Mouse (Mus musculus) limb, embryonic 15.5 days (tissue): ENCODE results near the gene Cpox. TPM values are rescaled to one million over a fixed set of nuclear protein-coding genes. Genes with fewer than 3 reads are reported as not detected.

Experiments used
- ATAC-seq: fragments of 200-750 bp; cut with Nextera tagmentation; 2 replicates; pipeline ENCODE4 v1.8.0; 2017; ENCODE audit warnings: low read depth, moderate TSS enrichment; ENCODE audit not compliant: insufficient number of reproducible peaks, low FRiP score, low TSS enrichment
- H3K27ac ChIP-seq: fragments of 300-500 bp; sonication (generic); 2 replicates; pipeline ENCODE4 v1.5.1; 2015; ENCODE audit warnings: moderate library complexity, mild to moderate bottlenecking, inconsistent platforms
- H3K27me3 ChIP-seq: fragments of 300-500 bp; sonication (generic); 2 replicates; pipeline ENCODE4 v1.6.1; 2015; ENCODE audit warnings: inconsistent platforms
- H3K36me3 ChIP-seq: fragments of 300-500 bp; sonication (generic); 2 replicates; pipeline ENCODE4 v1.6.1; 2015; ENCODE audit warnings: inconsistent platforms
- H3K4me1 ChIP-seq: fragments of 300-500 bp; sonication (generic); 2 replicates; pipeline ENCODE4 v1.6.1; 2015; ENCODE audit warnings: inconsistent platforms
- H3K4me2 ChIP-seq: fragments of 300-500 bp; sonication (generic); 2 replicates; pipeline ENCODE4 v1.6.1; 2015; ENCODE audit warnings: mild to moderate bottlenecking, inconsistent platforms
- H3K4me3 ChIP-seq: fragments of 300-500 bp; sonication (generic); 2 replicates; pipeline ENCODE4 v1.5.1; 2015; ENCODE audit warnings: mild to moderate bottlenecking, inconsistent platforms
- H3K9ac ChIP-seq: fragments of 300-500 bp; sonication (generic); 2 replicates; pipeline ENCODE4 v1.6.1; 2015; ENCODE audit warnings: inconsistent platforms
- H3K9me3 ChIP-seq: fragments of 300-500 bp; sonication (generic); 2 replicates; pipeline ENCODE4 v1.6.1; 2016; ENCODE audit warnings: inconsistent platforms
- WGBS: fragments of 180-500 bp; shearing (Covaris S2); methylation state at CpG from one replicate; pipeline ENCODE4 v1.1.7; 2015; 5-methylcytosine and 5-hydroxymethylcytosine counted together
- polyA plus RNA-seq: library from polyadenylated mRNA; unstranded; fragments of >200 nt; fragmentation: Nextera tagmentation; extraction: Ambion mirVana; gene quantifications from 2 replicates; pipeline ENCODE4 v1.2.1, GENCODE M21; 2015

Cpox gene
- polyA plus RNA-seq, 1 experiment from 2014 or later: 30.0 TPM

DNA sequence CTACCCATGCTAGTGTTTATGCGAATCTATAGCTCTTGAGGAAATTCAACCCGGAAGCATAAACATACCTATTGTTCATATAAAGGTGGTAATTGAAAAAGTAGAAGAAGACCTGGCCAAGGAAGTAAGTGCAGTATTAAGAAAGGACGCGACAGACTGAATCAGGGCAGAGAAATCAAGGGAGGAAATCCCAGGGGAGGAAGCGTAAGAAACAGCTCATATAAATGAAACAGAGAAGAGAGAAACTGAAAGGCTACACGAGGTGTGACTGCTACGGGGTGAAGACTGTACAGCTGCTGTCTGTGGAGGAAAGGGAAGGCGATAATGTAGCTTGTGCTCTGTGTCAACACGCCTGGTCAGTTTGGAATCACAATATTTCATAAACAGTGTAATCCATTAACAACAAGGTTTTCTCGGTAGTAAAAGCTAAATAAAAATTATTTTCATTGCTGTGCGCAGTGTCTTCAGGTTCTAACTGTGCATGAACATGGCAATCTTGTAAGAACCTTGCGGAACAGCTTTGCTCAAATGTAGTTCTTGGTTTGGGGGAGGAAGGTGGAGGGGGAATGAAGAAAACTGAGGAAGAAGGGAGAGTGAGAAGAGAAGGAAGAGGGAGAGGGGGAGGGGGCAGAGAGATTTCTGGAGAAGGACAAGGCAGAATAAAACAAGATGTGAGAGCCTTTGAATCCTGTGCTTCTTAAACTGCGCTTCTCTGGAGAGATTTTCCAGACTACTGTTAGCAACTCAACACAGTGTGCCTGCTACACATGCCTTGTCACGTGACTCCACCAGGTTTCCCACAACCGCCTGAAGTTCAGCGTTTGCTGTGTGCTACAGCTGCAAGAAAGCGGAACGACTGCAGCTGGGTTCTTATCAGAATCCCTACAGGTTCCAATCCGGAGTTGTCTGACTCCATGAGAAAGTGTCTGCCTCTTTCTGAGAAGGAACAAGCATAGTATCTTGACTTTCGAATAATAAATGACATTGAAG, 15.8 kb downstream of the Cpox start:
- WGBS: 66% methylated on average over 20 of the region's 20 CpGs
- H3K4me3 ChIP-seq: no peak overlapping the region
- H3K9me3 ChIP-seq: no peaks in the 10 kb centered on the region
- H3K9ac ChIP-seq: no peak overlapping the region
- H3K4me1 ChIP-seq: no peaks in the 10 kb centered on the region
- H3K36me3 ChIP-seq: peaks cover 9% of the 10 kb centered on the region; the same call in 1 of the 2 replicates
- H3K27ac ChIP-seq: no peak overlapping the region
- H3K27me3 ChIP-seq: no peaks in the 10 kb centered on the region
- no peak for ATAC-seq
- H3K4me2 ChIP-seq: no peak overlapping the region

DNA sequence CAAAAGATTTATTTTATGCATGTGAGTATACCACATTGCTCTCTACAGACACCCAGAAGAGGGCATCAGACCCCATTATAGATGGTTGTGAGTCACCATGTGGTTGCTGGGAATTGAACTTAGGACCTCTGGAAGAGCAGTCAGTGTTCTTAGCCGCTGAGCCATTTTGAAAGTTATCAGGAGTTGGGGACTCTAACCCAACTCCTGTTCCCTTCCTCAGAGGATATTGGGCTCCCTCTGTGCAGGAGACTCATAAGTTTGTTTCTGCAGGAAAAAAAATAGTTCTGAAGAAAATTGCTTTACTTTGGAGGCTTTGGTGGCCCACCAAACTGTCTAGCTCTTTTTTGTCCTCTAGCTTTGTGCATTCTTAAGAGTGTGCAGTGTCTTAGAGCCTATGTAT, 18.4 kb downstream of the Cpox start:
- 97% methylated on average over 1 of the region's 1 CpGs for WGBS
- no peak overlapping the region for H3K4me3 ChIP-seq
- no peaks in the 10 kb centered on the region for H3K36me3 ChIP-seq
- H3K4me2 ChIP-seq: no peak overlapping the region
- H3K27me3 ChIP-seq: no peaks in the 10 kb centered on the region
- ATAC-seq: no peak
- H3K9me3 ChIP-seq: no peaks in the 10 kb centered on the region
- no peaks in the 10 kb centered on the region for H3K4me1 ChIP-seq
- no peak overlapping the region for H3K27ac ChIP-seq
- H3K9ac ChIP-seq: no peak overlapping the region

DNA sequence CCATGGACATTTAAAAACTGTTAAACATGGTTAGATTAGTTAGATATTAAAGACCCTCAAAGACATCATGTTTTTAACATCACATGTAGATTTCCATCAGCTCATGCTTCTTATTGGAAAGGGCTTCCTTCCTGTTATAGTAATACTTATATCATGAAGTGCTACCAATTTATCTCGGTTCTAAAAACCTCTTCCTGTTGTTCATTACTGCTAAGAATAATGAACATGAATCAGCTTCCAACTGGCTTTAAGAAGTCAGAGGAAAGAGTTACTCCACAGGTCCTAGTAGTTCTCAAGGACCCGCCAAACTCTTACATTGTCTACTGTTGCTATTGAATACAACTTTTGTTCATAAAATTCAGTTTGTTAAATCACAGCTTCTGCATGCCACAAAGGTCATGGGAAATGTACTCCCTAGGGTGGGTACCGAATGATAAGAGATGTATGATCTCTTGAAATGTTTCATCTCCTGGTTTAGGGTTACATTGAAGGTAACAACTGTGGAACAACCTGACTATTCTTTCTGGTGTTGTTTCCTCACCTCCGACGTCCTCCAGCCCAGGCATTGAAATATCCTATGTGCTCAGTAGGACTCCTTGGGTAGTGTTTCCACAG, 19.6 kb downstream of the Cpox start:
- Histone ChIP-seq H3K4me2 (no peak overlapping the region), H3K4me3 (no peak overlapping the region), H3K36me3 (no peaks in the 10 kb centered on the region), H3K27me3 (no peaks in the 10 kb centered on the region), H3K4me1 (no peaks in the 10 kb centered on the region), H3K27ac (no peak overlapping the region), H3K9me3 (no peaks in the 10 kb centered on the region), H3K9ac (no peak overlapping the region)
- no peak for ATAC-seq
- WGBS: 82% methylated on average over 5 of the region's 5 CpGs

DNA sequence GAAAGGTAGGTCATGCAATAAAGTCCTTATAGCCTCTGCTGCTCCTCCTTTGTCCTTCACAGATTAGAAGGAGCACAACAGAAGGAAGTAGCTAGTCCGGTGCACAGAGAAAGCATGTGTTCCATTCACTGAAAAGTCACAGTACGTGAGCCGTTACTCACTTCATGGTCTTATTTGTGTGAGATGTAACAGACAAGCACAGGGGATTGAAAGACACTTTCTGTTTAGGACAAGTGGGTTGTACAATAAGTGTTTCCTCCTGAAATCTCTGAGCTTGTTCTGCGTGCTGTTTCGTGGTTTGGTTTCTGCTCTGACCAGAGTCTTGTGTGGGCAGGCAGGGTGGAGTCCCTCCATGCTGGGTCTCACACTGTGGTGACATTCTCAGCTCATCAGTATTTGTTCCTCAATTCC, 20.2 kb downstream of the Cpox start:
- WGBS: 83% methylated on average over 5 of the region's 5 CpGs
- no peaks in the 10 kb centered on the region for H3K4me1 ChIP-seq
- H3K36me3 ChIP-seq: no peaks in the 10 kb centered on the region
- H3K27me3 ChIP-seq: no peaks in the 10 kb centered on the region
- no peak for ATAC-seq
- no peak overlapping the region for H3K27ac ChIP-seq
- H3K4me2 ChIP-seq: no peak overlapping the region
- no peaks in the 10 kb centered on the region for H3K9me3 ChIP-seq
- no peak overlapping the region for H3K9ac ChIP-seq
- no peak overlapping the region for H3K4me3 ChIP-seq

DNA sequence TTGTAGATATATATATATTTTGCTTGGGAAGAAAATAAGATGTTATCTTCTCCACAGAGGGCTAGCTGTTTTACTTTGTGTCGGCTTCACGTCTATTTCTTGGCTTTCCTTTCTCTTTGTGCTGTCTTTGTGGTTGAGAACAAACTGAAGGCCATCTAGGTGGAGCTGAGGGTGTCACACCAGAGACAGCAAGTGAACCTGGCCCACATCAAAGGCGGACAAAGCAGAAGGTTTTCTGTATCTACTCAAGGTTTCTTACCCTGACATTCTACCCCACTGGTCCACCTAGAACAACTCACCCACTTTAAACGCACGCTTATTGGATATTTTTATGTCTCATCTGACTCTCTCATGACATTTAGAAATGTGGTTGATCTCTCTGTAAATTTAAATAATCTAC, 24.0 kb downstream of the Cpox start:
- no peaks in the 10 kb centered on the region for H3K9me3 ChIP-seq
- H3K4me1 ChIP-seq: no peaks in the 10 kb centered on the region
- no peak overlapping the region for H3K9ac ChIP-seq
- 91% methylated on average over 5 of the region's 5 CpGs for WGBS
- no peak overlapping the region for H3K4me3 ChIP-seq
- no peaks in the 10 kb centered on the region for H3K36me3 ChIP-seq
- no peaks in the 10 kb centered on the region for H3K27me3 ChIP-seq
- no peak overlapping the region for H3K4me2 ChIP-seq
- no peak overlapping the region for H3K27ac ChIP-seq
- ATAC-seq: no peak

DNA sequence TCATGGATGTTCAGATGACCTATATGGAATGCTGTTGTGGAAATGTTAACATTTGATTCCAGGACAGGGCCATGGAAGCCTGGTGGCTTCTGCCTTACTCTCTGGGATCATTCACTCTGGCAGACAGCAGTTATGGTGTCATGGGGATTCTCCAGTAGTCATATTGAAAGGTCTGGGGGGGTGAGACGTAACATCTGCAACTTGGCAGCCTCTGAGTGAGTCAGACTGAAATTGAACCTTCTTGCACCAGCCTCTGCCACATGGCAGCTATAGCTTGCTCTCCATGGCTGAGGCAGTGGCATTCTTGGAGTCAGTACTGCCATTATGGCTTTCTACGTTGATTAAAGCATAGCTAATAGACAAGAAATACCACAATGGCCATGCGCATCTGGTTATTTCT, 26.7 kb downstream of the Cpox start:
- no peak for ATAC-seq

DNA sequence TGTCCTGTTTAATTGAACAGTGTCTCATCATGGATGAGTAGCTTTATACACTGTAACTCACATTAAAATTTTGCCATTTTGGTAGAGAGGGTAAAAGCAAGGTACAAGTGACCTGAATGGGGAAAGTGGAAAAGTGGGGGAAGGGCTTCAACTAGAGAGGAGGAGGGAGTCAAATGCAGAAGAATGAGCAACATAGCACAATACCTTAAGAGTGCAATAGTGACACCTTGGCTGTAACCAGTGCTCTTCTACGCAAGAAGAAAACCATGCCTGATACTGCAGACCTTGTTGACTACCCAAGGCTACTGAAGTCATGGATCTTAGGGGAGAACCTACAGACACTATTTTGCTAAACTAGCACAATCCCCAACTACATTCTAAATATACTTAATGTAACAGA, 27.2 kb downstream of the Cpox start:
- no peak overlapping the region for H3K4me2 ChIP-seq
- H3K27ac ChIP-seq: no peak overlapping the region
- H3K36me3 ChIP-seq: no peaks in the 10 kb centered on the region
- no peaks in the 10 kb centered on the region for H3K4me1 ChIP-seq
- ATAC-seq: no peak
- 97% methylated on average over 1 of the region's 1 CpGs for WGBS
- H3K9me3 ChIP-seq: no peaks in the 10 kb centered on the region
- H3K27me3 ChIP-seq: no peaks in the 10 kb centered on the region
- no peak overlapping the region for H3K9ac ChIP-seq
- no peak overlapping the region for H3K4me3 ChIP-seq

More for the DNA sequence above, 26.7 kb downstream of the Cpox start:
- Histone ChIP-seq H3K36me3 (no peaks in the 10 kb centered on the region), H3K27me3 (no peaks in the 10 kb centered on the region), H3K27ac (no peak overlapping the region), H3K4me2 (no peak overlapping the region), H3K4me1 (no peaks in the 10 kb centered on the region), H3K4me3 (no peak overlapping the region), H3K9me3 (no peaks in the 10 kb centered on the region), H3K9ac (no peak overlapping the region)
- WGBS: 79% methylated on average over 3 of the region's 3 CpGs

DNA sequence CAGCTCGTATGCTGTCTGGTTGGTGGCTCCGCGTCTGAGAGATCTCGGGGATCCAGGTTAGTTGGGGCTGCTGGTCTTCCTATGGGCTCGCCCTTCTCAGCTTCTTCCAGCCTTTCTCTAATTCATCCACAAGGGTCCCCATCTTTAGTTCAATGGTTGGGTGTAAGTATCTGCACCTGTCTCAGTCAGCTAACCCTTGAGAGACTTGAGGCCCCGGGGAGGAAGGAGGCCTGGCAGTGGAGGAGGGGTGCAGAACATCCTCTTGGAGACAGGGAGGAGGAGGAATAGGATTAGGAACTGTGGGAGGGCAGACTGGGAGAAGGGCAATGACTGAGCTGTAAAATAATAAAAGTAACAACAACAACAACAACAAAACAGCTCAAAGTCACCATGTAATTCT, 30.1 kb downstream of the Cpox start:
- H3K36me3 ChIP-seq: no peaks in the 10 kb centered on the region
- 73% methylated on average over 6 of the region's 6 CpGs for WGBS
- H3K4me1 ChIP-seq: no peaks in the 10 kb centered on the region
- no peak for ATAC-seq
- no peak overlapping the region for H3K4me2 ChIP-seq
- no peak overlapping the region for H3K27ac ChIP-seq
- H3K9me3 ChIP-seq: no peaks in the 10 kb centered on the region
- H3K9ac ChIP-seq: no peak overlapping the region
- no peak overlapping the region for H3K4me3 ChIP-seq
- no peaks in the 10 kb centered on the region for H3K27me3 ChIP-seq

DNA sequence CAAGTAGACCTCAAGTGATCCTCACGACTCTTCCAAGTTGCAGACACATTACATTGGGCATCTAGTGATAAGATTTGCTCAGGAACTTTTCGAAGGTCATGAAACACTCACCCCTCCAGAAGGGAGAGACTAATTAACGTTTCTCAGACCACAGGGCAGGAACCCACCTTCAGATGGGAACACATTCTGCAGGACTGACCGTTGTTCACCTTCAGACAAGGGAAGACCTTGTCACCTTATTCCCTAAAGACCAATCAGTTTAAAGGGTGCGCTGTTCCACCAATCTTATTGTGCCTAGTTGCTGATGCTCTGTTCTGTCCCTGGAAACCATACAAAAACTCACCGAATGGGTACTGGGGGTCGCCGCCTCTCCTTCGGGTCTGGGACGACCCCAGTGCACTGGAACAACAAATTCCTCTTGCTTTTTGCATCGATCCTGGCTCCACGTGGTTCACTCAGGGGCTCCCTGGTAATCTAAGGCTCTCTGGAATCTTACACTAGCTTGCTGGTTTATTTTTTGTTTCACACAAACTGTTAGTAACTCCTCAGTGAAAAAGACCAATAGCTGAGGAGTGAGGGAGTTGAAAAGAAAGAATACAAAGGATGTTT, 30.8 kb downstream of the Cpox start:
- no peak overlapping the region for H3K4me2 ChIP-seq
- ATAC-seq: no peak
- H3K27me3 ChIP-seq: no peaks in the 10 kb centered on the region
- H3K9ac ChIP-seq: no peak overlapping the region
- no peaks in the 10 kb centered on the region for H3K9me3 ChIP-seq
- H3K27ac ChIP-seq: no peak overlapping the region
- 83% methylated on average over 12 of the region's 12 CpGs for WGBS
- no peak overlapping the region for H3K4me3 ChIP-seq
- no peaks in the 10 kb centered on the region for H3K36me3 ChIP-seq
- H3K4me1 ChIP-seq: no peaks in the 10 kb centered on the region

DNA sequence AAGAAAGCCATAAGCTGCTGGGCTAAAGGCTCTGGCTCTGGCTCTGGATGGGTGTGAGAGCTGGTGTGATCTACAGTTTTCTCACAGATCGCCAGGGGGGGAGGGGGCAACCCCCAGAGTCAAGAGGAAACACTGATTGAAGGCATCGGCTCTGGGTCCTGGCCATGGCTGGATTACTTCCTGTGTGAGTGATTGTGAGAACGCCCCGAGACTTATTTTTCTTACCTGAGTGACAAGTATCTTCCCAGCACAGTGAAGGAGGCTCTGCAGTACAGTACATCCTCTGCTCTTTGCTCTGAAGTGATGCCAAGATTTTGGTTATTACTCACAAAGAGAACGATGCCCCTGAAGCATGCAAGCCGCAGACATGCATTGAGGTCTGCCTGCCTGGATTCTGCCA, 31.7 kb downstream of the Cpox start:
- Histone ChIP-seq H3K4me1 (no peaks in the 10 kb centered on the region), H3K4me2 (no peak overlapping the region), H3K9me3 (no peaks in the 10 kb centered on the region), H3K9ac (no peak overlapping the region), H3K4me3 (no peak overlapping the region), H3K27me3 (no peaks in the 10 kb centered on the region), H3K27ac (no peak overlapping the region), H3K36me3 (no peaks in the 10 kb centered on the region)
- 40% methylated on average over 6 of the region's 6 CpGs for WGBS
- no peak for ATAC-seq

DNA sequence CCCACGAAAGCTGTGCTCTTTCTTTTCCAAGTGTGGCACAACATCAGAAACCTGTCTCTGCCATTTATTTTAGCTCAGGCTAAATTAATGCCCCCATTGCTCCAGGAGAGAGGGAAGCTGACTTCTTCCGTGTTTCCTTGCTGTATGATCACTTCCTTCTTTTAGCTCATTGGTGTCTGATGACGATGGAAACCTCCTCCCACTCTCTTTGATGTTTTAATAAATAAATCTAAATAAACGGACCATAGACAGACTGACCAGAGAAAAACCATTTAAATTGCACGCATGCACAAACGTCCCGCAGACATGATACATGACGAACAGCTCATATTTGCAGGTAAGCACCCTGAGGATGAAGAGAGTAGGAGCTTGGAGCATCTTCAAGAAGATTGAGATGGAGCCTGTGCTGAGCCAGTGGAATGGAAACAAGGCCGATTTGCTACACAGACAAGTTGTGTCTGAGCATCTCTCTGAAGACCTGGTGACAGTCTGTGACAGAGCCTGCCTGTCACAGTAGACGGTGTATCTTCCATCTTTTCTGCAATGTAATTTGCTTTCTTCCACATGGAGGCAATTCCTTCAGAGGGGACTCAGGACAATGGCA, 32.3 kb downstream of the Cpox start:
- no peak overlapping the region for H3K9ac ChIP-seq
- 71% methylated on average over 10 of the region's 10 CpGs for WGBS
- H3K27ac ChIP-seq: no peak overlapping the region
- no peaks in the 10 kb centered on the region for H3K4me1 ChIP-seq
- no peak overlapping the region for H3K4me2 ChIP-seq
- H3K4me3 ChIP-seq: no peak overlapping the region
- H3K36me3 ChIP-seq: no peaks in the 10 kb centered on the region
- no peak for ATAC-seq
- no peaks in the 10 kb centered on the region for H3K27me3 ChIP-seq
- H3K9me3 ChIP-seq: no peaks in the 10 kb centered on the region
